24 mouse cellular contexts compared by ENCODE assay signal in genomic region chr13:107365766-107366165, GRCm38 (mm10).
"Had no signal": no experiment of that assay in that cellular context is flagged by ENCODE, and none has a peak within 500 bp of the region (broad histone marks: within the 10 kb centered on the region; RNA-seq: fewer than 3 reads in every experiment).

No protein-coding gene starts in this region.

- H3K4me3 ChIP-seq: heart, adult 2 months; heart, embryonic 13.5 days; heart, embryonic 15.5 days; hindbrain, embryonic 13.5 days; hindbrain, embryonic 15.5 days; kidney, embryonic 15.5 days; limb, embryonic 13.5 days; limb, embryonic 15.5 days; liver, embryonic 12.5 days had no signal

- DNase-seq: gastrocnemius, postnatal 14 days; gastrocnemius, postnatal 36 days; heart, adult 11 months; heart, adult 2 months; heart, postnatal 14 days; heart, postnatal 36 days; kidney, adult 11 months; kidney, adult 2 months; kidney, adult 9 months; kidney, postnatal 14 days; kidney, postnatal 36 days; left cerebral cortex, postnatal 4 days; lung, adult 18-20 months had no signal

- H3K27ac ChIP-seq: heart, adult 2 months; heart, embryonic 13.5 days; heart, embryonic 15.5 days; hindbrain, embryonic 13.5 days; hindbrain, embryonic 15.5 days; hindbrain, postnatal 0 days; kidney, embryonic 15.5 days; kidney, postnatal 0 days; limb, embryonic 13.5 days; limb, embryonic 15.5 days; liver, embryonic 12.5 days; liver, embryonic 14.5 days had no signal
